In genomic region chr16:76530886-76531285, GRCm38 (mm10) we compare ENCODE assay signal across 28 mouse cellular contexts.
A peak's percentile ranks its signal among the peaks of the same experiment; 100 is the strongest.
DNase-seq lines count a peak whose midpoint lies in the region; ATAC-seq and TF ChIP-seq lines count a peak whose summit lies in the region.
"Had no signal": no experiment of that assay in that cellular context is flagged by ENCODE, and none has a peak within 500 bp of the region (broad histone marks: within the 10 kb centered on the region; RNA-seq: fewer than 3 reads in every experiment).

No protein-coding gene starts in this region.

- H3K9ac ChIP-seq in stomach, postnatal 0 days (ENCODE audit: low read length), result no peak overlapping the region
- H3K9ac ChIP-seq: embryonic facial prominence, embryonic 15.5 days; forebrain, embryonic 12.5 days; forebrain, postnatal 0 days; heart, embryonic 15.5 days; hindbrain, embryonic 12.5 days; intestine, embryonic 15.5 days; kidney, embryonic 15.5 days; liver, embryonic 13.5 days; lung, embryonic 15.5 days had no signal

- TF ChIP-seq POLR2A in kidney, adult 2 months (IDR thresholded peaks at IDR 0.05; ENCODE audit: low read depth, low read length), result no peak

- no peaks in the 10 kb centered on the region for H3K27me3 ChIP-seq in kidney, adult 2 months (replicated peaks; ENCODE audit: control insufficient read depth, insufficient read depth, low read length)
- H3K27me3 ChIP-seq in stomach, postnatal 0 days (ENCODE audit: control insufficient read depth, insufficient read depth, low read length), result no peaks in the 10 kb centered on the region
- H3K27me3 ChIP-seq: CH12.LX; embryonic facial prominence, embryonic 15.5 days; forebrain, embryonic 12.5 days; heart, embryonic 15.5 days; hindbrain, embryonic 12.5 days; intestine, embryonic 15.5 days; kidney, embryonic 15.5 days; liver, embryonic 13.5 days; lung, embryonic 15.5 days had no signal

- peak; percentile 43 for ATAC-seq in megakaryocyte, adult 5-6 weeks (ENCODE audit: poor library complexity, severe bottlenecking)
- peak; percentile 76; the same call in 1 of the 2 replicates for ATAC-seq in stomach, postnatal 0 days (ENCODE audit: low FRiP score, low TSS enrichment)
- ATAC-seq: forebrain, postnatal 0 days; hindbrain, postnatal 0 days; intestine, embryonic 15.5 days had no signal

- TF ChIP-seq CTCF in kidney, adult 2 months (conservative IDR thresholded peaks at IDR 0.05; ENCODE audit: insufficient read depth, insufficient read length, low read depth, low read length), result no peak
- TF ChIP-seq CTCF in stomach, postnatal 0 days (IDR thresholded peaks at IDR 0.05; ENCODE audit: low read depth), result no peak

- no peak overlapping the region for H3K4me3 ChIP-seq in kidney, adult 2 months (ENCODE audit: insufficient read depth, low read depth, low read length)
- H3K4me3 ChIP-seq in stomach, postnatal 0 days (ENCODE audit: low read depth, low read length), result no peak overlapping the region
- H3K4me3 ChIP-seq: embryonic facial prominence, embryonic 10.5 days; embryonic facial prominence, embryonic 15.5 days; forebrain, embryonic 12.5 days; heart, embryonic 10.5 days; heart, embryonic 15.5 days; hindbrain, embryonic 12.5 days; intestine, embryonic 15.5 days; kidney, embryonic 15.5 days; liver, embryonic 13.5 days; lung, embryonic 15.5 days had no signal

- no peak overlapping the region for H3K27ac ChIP-seq in kidney, adult 2 months (ENCODE audit: insufficient read depth, low read depth, low read length)
- no peak overlapping the region for H3K27ac ChIP-seq in stomach, postnatal 0 days (replicated peaks)
- H3K27ac ChIP-seq: embryonic facial prominence, embryonic 15.5 days; forebrain, embryonic 12.5 days; heart, embryonic 10.5 days; heart, embryonic 15.5 days; hindbrain, embryonic 12.5 days; hindbrain, postnatal 0 days; intestine, embryonic 15.5 days; kidney, embryonic 15.5 days; liver, embryonic 13.5 days; lung, embryonic 15.5 days had no signal

- H3K4me1 ChIP-seq in kidney, adult 2 months (ENCODE audit: control insufficient read depth, insufficient read depth, low read length), result peaks cover 8% of the 10 kb centered on the region
- H3K4me1 ChIP-seq in stomach, postnatal 0 days (replicated peaks; ENCODE audit: control insufficient read depth, insufficient read depth), result no peaks in the 10 kb centered on the region
- H3K4me1 ChIP-seq: embryonic facial prominence, embryonic 15.5 days; forebrain, embryonic 12.5 days; hindbrain, embryonic 12.5 days; intestine, embryonic 15.5 days had no signal

- H3K4me2 ChIP-seq in stomach, postnatal 0 days (replicated peaks; ENCODE audit: low read depth), result no peak overlapping the region
- H3K4me2 ChIP-seq: embryonic facial prominence, embryonic 15.5 days; forebrain, embryonic 12.5 days; heart, embryonic 15.5 days; hindbrain, embryonic 12.5 days; intestine, embryonic 15.5 days; kidney, embryonic 15.5 days; liver, embryonic 13.5 days; lung, embryonic 15.5 days had no signal

- 93% methylated on average over 3 of the region's 3 CpGs for WGBS in kidney, adult 2 months
- WGBS in stomach, postnatal 0 days, result 83% methylated on average over 3 of the region's 3 CpGs

- no peaks in the 10 kb centered on the region for H3K9me3 ChIP-seq in stomach, postnatal 0 days (ENCODE audit: control insufficient read depth, low read length)
- H3K9me3 ChIP-seq: embryonic facial prominence, embryonic 10.5 days; embryonic facial prominence, embryonic 15.5 days; forebrain, embryonic 12.5 days; heart, embryonic 10.5 days; heart, embryonic 15.5 days; hindbrain, embryonic 12.5 days; intestine, embryonic 15.5 days; kidney, embryonic 15.5 days; liver, embryonic 13.5 days; lung, embryonic 15.5 days had no signal

- no peaks in the 10 kb centered on the region for H3K36me3 ChIP-seq in kidney, adult 2 months (ENCODE audit: control insufficient read depth, insufficient read depth, low read length)
- no peaks in the 10 kb centered on the region for H3K36me3 ChIP-seq in stomach, postnatal 0 days (ENCODE audit: control insufficient read depth, insufficient read depth, low read length)
- H3K36me3 ChIP-seq: embryonic facial prominence, embryonic 10.5 days; embryonic facial prominence, embryonic 15.5 days; forebrain, embryonic 12.5 days; heart, embryonic 10.5 days; heart, embryonic 15.5 days; hindbrain, embryonic 12.5 days; intestine, embryonic 15.5 days; kidney, embryonic 15.5 days; liver, embryonic 13.5 days; lung, embryonic 15.5 days had no signal

- no peak for TF ChIP-seq EP300 in stomach, postnatal 0 days (optimal IDR thresholded peaks at IDR 0.05)

- peak; percentile 65 for DNase-seq in kidney, adult 2 months
- DNase-seq in kidney, postnatal 10 days, result no peak
- DNase-seq in lung, postnatal 36 days, result peak; percentile 66
- DNase-seq in lung, postnatal 10 days, result no peak
- peak; percentile 27 for DNase-seq in stomach, postnatal 0 days (ENCODE audit: low spot score)
- no peak for DNase-seq in right cerebral cortex, adult 2 months (ENCODE audit: low spot score in 2 of 2)
- DNase-seq: adrenal gland, postnatal 25 days; cerebellum, adult 18-20 months; cerebellum, postnatal 10 days; forebrain, postnatal 0 days; gastrocnemius, postnatal 10 days; liver, embryonic 13.5 days; midbrain, embryonic 14.5 days; spleen, adult 18-20 months; thymus, adult 18-20 months; thymus, postnatal 25 days had no signal

Comparison
In these comparisons a context has a peak if more than half of its experiments do, and no peak if none do; other contexts are left out.
1. DNase-seq: peak in kidney, adult 2 months (single experiment), lung, postnatal 36 days (single experiment) and stomach, postnatal 0 days (single experiment); none in kidney, postnatal 10 days (single experiment), lung, postnatal 10 days (single experiment) and right cerebral cortex, adult 2 months (0 of 2).